Mouse (Mus musculus) layer of hippocampus, postnatal 10 days (tissue): ENCODE measurements around the gene Olfr1131. TPM values are rescaled to one million over a fixed set of nuclear protein-coding genes. Genes with fewer than 3 reads are reported as not detected.
"Not testable (repeated sequence)": the region's sequence is repeated elsewhere in the genome, so short reads cannot be mapped to it uniquely, and the experiment has no call there.

ENCODE experiments used
- DNase-seq, 2 experiments: peaks; one replicate each; pipeline ENCODE4 v3.0.0; 2021; ENCODE audit warnings: low spot score in 2 of 2
- long read RNA-seq: library from polyadenylated mRNA; stranded (forward); transcript quantifications from one replicate; pipeline ENCODE4 v2.0.0, GENCODE M21; 2023
- total RNA-seq, 2 experiments: library from RNA; stranded (reverse); gene quantifications; 2 replicates each; pipeline ENCODE4 v1.2.3; 2021

Gene Olfr1131
- not detected for total RNA-seq
- long read RNA-seq: 0 reads

DNA sequence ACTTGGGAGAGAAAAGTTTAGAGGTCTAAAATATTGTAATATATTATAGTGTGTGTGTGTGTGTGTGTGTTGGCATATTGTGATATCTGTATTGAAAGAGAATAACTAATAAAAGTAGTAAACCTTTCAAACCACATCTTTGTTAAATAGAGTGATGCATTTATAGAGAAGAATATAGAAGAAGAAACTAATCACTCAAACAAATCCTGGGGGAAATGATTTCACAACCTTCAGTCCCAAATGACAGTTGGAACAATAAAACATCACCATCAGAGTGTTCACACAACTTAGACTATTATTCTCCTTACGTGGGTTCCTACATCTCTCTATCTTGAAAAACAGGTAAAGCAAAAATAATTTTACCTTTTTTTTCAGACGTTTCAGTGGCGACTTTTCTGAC lies at the start of gene Olfr1131:
Olfr1131 (plus strand) TSS at position 301 of the 400 bp plus-strand sequence.
- no peak for DNase-seq

DNA sequence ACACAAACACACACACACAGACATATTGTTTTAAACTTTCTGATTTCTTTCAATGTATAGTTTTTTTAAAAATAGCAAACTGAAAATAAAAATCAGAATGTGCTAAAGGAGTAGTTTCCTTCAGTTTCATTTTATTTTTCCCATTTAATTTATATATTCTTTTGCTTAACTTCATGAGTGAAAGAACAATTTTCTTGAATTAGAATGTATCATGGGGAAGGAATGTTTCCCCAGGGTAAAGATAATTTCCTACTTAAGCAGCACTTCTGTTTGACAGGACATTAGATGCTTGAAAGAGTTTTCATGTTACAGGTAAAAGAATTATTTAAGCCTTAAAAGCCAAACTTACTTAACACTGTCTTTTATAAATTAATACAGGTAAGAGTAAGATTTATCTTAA lies 21.0 kb upstream of the Olfr1131 start, which contains the start of gene Olfr1130:
Olfr1130 (plus strand) TSS at position 301 of the 400 bp plus-strand sequence.
- DNase-seq: not testable (repeated sequence)

DNA sequence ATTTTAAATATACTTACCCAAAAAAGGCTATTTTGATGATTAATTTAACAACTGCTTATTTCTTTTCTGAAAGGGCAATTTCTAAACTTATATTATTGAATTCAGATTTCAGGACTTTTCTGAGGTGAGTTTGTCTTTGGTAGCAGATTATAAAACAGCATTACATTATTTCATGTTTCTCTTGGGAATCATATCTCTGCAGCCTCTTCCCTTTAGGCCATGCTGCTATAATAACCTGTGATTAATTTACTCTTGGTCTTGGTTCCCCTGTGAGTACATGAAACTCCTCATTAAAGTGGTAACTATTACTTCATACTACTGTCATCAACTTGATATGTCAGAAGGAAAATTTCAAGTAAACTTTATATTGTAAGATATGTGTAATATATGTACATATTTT lies 10.5 kb downstream of the Olfr1131 start, which contains the start of gene Olfr1132:
Olfr1132 (minus strand) TSS at position 101 of the 400 bp plus-strand sequence.
- no peak for DNase-seq

DNA sequence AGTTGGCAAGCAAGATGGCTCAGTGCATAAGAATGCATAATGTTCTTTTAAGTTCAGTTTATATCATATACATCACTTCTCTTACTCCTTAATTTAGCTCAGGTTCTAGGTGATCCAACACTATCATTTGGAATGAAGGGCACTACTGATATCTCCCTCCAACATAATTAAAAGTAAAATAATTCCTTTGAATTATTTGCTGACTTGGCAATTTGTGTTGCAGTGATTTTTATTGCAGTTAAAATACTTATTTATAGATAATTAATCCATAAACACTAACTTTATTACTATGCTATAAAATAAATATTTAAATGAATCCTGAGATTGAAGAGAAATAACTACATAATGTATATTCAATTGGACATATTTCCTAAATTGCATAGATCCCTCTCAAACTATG lies 15.5 kb downstream of the Olfr1131 start:
- DNase-seq: no peak

DNA sequence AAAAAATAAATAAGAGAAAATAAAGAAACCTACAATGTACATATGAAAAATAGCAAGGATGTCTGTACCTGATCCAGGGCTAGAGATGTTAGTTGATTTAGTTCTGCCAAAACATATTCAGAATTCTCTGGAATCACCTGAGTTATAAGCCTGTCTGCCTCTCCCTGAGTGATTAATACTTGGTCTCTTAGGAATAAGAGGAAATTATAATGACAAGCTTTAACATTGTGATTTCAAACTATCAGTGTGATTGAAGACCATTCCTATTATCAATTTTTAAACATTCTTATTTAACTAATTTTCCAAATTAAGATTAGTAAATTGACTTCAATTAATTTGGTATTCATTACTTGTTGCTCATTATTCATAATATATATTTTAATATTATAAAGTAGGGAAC lies 20.4 kb downstream of the Olfr1131 start, which contains the start of gene Olfr1133:
Olfr1133 (minus strand) TSS at position 101 of the 400 bp plus-strand sequence.
- no peak for DNase-seq

DNA sequence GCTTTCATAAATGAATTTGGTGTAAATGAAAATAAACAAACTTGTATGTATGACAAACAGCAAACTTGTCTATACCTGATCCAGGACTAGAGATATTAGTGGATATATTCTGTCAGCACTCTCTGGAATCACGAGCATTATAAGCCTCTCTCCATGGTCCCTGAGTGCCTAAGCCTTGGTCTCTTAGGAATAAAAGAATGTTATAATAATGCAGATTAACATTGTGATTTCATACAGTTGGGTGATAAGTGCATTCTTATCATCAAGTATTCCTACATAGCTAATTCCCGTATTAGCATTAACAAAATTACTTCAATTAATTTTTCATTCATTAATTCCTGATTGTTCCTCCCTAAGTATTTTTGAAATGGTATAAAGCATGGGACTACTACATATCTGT lies 31.5 kb downstream of the Olfr1131 start, which contains the start of gene Olfr1134:
Olfr1134 (minus strand) TSS at position 101 of the 400 bp plus-strand sequence.
- no peak for DNase-seq

DNA sequence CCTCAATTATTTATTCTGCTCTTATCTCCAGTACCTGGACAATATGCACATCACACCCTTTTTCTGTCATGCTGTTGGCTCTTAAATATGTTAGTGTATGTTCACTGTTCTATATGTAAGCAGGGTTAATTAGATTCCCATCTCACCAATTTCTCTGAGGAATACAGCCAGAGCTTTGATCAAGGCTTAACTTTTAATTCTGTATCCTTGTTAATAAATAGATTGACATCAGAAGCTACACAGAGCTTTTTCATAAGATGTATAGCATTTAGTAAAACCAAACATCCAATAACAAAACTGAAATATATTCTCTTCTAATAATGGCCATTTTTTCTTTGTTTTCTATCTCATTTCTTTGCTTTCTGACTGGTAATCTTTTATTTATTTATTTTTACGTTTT lies 46.7 kb downstream of the Olfr1131 start, which contains the start of gene Olfr1135:
Olfr1135 (minus strand) TSS at position 101 of the 400 bp plus-strand sequence.
- no peak for DNase-seq

Other genes with a start within 250 kb of the Olfr1131 start
- not detected for gene Olfr1122, start 241.3 kb upstream of the Olfr1131 start, total RNA-seq
- not detected for gene Olfr1123, start 210.5 kb upstream of the Olfr1131 start, total RNA-seq
- not detected for gene Olfr1124, start 196.8 kb upstream of the Olfr1131 start, total RNA-seq
- gene Olfr1126, start 173.1 kb upstream of the Olfr1131 start, total RNA-seq: not detected
- gene Pramel7, start 130.0 kb upstream of the Olfr1131 start, total RNA-seq: not detected
- not detected for gene Pramel6, start 120.5 kb upstream of the Olfr1131 start, total RNA-seq
- gene Olfr153, start 95.3 kb upstream of the Olfr1131 start, total RNA-seq: not detected
- not detected for gene Olfr1128, start 81.6 kb upstream of the Olfr1131 start, total RNA-seq
- not detected for gene Olfr1129, start 53.2 kb upstream of the Olfr1131 start, total RNA-seq
- not detected for gene Olfr1130, start 20.9 kb upstream of the Olfr1131 start, total RNA-seq
- gene Olfr1132, start 10.4 kb downstream of the Olfr1131 start, total RNA-seq: not detected
- gene Olfr1133, start 20.3 kb downstream of the Olfr1131 start, total RNA-seq: not detected
- not detected for gene Olfr1134, start 31.4 kb downstream of the Olfr1131 start, total RNA-seq
- not detected for gene Olfr1135, start 46.6 kb downstream of the Olfr1131 start, total RNA-seq
- not detected for gene Olfr1136, start 66.8 kb downstream of the Olfr1131 start, total RNA-seq
- gene Olfr1137, start 86.1 kb downstream of the Olfr1131 start, total RNA-seq: not detected
- gene Olfr1138, start 112.9 kb downstream of the Olfr1131 start, total RNA-seq: not detected
- not detected for gene Olfr1140, start 116.6 kb downstream of the Olfr1131 start, total RNA-seq
- not detected for gene Olfr1141, start 126.9 kb downstream of the Olfr1131 start, total RNA-seq
- not detected for gene Olfr152, start 152.4 kb downstream of the Olfr1131 start, total RNA-seq
- gene Olfr1143, start 173.5 kb downstream of the Olfr1131 start, total RNA-seq: not detected
- not detected for gene Olfr1145, start 182.7 kb downstream of the Olfr1131 start, total RNA-seq
- not detected for gene Olfr1148, start 203.4 kb downstream of the Olfr1131 start, total RNA-seq
- not detected for gene Olfr1150-ps1, start 216.9 kb downstream of the Olfr1131 start, total RNA-seq
- gene Olfr1151, start 228.8 kb downstream of the Olfr1131 start, total RNA-seq: not detected
- under 1 TPM in 1 of 2 experiments, not detected in 1; 0.04 TPM for gene Olfr1152, start 239.4 kb downstream of the Olfr1131 start, total RNA-seq